Mouse (Mus musculus) right cerebral cortex, postnatal 36 days (tissue): ENCODE results near the gene Gm20479.
A peak's percentile ranks its signal among the peaks of the same experiment; 100 is the strongest.

Source experiments
- DNase-seq, 2 experiments: peaks; one replicate each; pipeline ENCODE4 v3.0.0; 2022; ENCODE audit warnings: low spot score in 2 of 2, mixed read lengths in 1 of 2

Gm20479 gene

DNA sequence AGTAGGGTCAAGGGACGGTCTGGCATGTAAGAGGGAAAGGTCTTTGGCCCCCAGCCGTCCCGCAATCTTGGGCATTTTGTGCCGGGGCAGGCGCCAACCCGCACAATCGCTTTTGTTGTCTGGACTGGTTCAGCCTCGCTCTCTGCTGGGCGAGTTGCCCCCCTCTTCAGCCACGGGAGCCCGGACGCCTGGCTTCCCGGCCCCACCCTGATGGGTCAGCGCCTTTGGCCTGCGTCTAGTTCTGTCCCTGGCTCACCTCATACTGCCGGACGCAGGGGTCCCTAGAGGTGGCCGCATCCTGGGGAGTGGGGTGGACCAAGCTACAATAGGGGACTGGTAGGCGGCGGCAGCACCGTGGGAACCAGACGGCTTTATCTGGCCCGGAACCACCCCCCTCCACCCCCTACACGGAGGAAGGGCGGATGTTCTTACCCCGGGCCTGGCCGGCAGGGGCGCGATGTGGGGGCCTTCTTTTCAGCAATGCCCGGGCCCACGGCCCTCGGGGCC lies 22.8 kb downstream of the Gm20479 start:
- DNase-seq, result no peak

- no peak for DNase-seq
These were observed 23.8 kb downstream of the Gm20479 start for GRCm38 (mm10) chr7:27333316-27333941.

GRCm38 (mm10) chr7:27332353-27333199 lies 24.6 kb downstream of the Gm20479 start:
- DNase-seq, result peak in 1 of 2 experiments; percentile 68

DNA sequence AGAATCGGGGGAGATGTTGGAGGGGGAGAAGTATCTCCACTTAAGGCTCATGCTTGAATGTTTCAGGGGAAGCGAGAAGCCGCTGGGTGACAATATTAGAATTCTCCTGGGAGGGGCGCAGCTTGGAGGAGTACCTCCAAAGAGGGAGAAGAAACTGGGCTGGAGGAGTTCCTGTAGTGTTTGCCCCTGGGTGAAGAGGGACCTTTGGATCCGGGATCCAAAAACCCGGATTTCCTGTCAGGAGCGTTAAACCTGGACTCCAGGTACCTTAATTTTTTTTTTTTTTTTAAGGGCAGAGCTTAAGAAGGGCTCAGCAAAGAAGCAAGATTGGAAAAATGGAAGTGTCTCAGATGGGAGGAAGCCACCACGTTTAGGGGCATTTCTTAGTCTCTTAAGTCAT lies 25.4 kb downstream of the Gm20479 start:
- no peak for DNase-seq

GRCm38 (mm10) chr7:27331541-27331851 lies 25.7 kb downstream of the Gm20479 start:
- DNase-seq, result no peak

GRCm38 (mm10) chr7:27330709-27331540 lies 26.3 kb downstream of the Gm20479 start:
- peak in 1 of 2 experiments; percentile 62 for DNase-seq

GRCm38 (mm10) chr7:27329981-27330380 lies 27.2 kb downstream of the Gm20479 start:
- DNase-seq, result no peak

DNA sequence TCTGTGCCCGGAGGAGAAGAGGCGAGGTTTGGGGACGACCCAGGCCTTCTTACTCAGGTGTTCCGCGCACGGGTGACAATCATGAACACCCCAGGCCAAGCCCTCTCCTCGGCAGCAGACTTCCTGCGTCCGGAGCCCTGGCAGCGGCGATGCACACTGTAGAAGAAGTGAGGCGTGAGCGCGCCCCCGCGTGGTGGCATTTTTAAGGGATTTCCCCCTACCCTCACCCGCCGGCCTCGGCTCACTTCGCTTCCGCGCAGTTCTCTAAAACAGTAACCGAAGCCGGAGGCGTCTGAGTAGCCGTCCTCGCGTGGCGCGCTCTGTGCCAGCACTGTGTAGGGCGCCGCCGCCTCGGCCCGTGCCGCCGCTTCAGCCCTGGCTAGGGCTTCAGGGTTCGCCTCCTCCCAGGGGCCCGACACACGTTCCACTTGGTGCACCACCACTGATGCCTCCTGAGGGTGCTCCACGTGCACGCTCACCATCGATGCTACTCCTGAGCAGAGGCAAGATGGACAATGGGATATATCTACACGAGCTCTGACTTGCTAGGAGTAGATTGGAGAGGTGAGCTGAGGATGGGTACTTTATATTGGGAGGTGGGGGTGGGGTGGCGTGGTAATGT lies 27.8 kb downstream of the Gm20479 start:
- peak in 1 of 2 experiments; percentile 65 for DNase-seq

DNA sequence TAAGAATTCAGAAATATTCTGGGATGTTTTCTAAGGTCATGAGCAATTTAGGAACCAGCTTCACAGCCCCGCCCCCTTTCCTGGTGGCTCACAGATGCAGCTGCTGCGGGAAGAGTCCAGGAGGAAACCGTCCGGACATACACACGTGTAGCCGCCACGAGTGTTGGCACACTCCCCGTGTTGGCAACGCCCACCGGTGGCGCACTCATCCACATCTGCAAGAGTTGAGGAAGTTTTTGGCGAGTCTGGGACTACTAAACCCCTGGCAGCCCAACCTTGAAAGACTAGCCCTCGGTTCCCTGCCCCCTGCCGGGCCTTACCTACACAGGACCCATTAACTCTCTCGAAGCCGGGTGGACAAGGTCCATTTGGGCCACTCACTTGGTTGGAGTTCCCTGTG lies 28.6 kb downstream of the Gm20479 start:
- no peak for DNase-seq

GRCm38 (mm10) chr7:27328161-27328560 lies 29.1 kb downstream of the Gm20479 start:
- no peak for DNase-seq

GRCm38 (mm10) chr7:27327500-27327899 lies 29.7 kb downstream of the Gm20479 start:
- no peak for DNase-seq

GRCm38 (mm10) chr7:27326101-27326880 lies 30.9 kb downstream of the Gm20479 start:
- no peak for DNase-seq

DNA sequence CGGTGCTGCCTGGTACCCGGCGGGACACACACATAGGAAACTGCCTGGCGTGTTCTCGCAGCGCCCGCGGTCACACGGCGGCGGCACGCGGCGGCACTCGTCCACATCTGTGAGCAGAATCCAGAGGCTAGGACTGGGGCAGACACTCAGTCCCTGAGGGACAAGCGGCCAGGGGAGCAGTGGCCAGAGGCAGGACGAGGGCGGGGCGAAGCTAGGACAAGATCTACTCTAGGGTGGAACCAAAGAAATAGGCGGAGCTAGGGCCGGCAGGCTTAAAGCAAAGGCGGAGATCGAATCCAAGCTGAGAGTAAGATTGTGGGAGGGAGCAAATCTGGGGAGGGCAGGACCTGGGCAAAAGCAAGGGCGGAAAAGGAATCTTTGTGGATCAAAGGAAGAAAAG lies 31.5 kb downstream of the Gm20479 start:
- no peak for DNase-seq

- no peak for DNase-seq
These were observed 32.3 kb downstream of the Gm20479 start for GRCm38 (mm10) chr7:27324928-27325327.

- DNase-seq, result no peak
These were observed 33.1 kb downstream of the Gm20479 start for GRCm38 (mm10) chr7:27324161-27324560.

GRCm38 (mm10) chr7:27323001-27323400 lies 34.2 kb downstream of the Gm20479 start:
- no peak for DNase-seq

GRCm38 (mm10) chr7:27322291-27322690 lies 34.9 kb downstream of the Gm20479 start:
- DNase-seq, result no peak

GRCm38 (mm10) chr7:27319411-27319810 lies 37.8 kb downstream of the Gm20479 start:
- no peak for DNase-seq

GRCm38 (mm10) chr7:27315958-27316357 lies 41.3 kb downstream of the Gm20479 start:
- no peak for DNase-seq

DNA sequence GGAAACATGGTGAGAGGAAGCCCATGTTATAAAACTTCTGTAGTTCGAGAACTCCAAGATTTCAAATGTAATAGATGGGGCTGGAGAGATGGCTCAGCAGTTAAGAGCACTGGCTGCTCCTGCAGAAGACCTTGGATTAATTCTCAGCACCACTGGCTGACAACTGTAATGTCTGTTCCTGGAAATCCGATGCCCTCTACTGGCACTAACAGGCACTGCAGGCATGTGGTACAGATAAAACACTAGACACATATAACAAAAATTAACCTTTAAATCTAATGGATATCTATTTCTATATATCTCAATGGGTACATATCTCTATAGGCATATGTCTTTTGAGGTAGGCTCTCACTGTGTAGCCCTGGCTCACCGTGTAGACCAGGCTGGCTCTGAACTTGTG lies 42.8 kb downstream of the Gm20479 start:
- DNase-seq, result no peak
